Mouse (Mus musculus): ENCODE results near the gene Trf.

The Trf gene

GRCm38 (mm10) chr9:103154568-103154967, 75.7 kb downstream of the Trf start:
- no peak for DNase-seq (ENCODE audit: low spot score in 2 of 2)

Data from heart, adult 9 months (tissue).